Mouse (Mus musculus) hindlimb bud, embryonic 11.5 days (tissue): ENCODE results near the gene Daam1.

Source experiments
- DNase-seq: peaks from one replicate; pipeline ENCODE4 v3.0.0-alpha.2; 2012; ENCODE audit warnings: low read depth, low spot score; ENCODE audit errors: extremely low spot score

Daam1 gene

DNA sequence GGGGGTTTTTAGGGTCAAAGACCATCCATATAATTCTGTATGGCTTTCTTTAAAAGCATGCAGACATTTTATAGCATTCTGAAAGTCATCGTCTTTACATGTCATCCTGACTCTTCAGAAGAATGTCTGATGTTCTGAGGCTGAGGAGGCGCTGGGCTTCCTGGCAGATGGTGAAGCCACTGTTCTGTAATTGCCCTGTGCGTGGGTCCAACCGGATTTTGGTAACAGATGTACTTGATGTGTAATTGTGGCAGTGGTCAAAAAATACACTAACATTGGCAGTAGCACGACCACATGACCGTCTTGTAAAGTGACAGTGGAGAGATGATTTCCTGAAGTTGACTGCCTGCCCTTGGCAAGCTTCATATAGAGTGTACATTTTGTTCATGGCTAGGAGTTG, 97.2 kb downstream of the Daam1 start:
- DNase-seq = no peak

GRCm38 (mm10) chr12:71929876-71930275, 99.0 kb downstream of the Daam1 start:
- no peak for DNase-seq

DNA sequence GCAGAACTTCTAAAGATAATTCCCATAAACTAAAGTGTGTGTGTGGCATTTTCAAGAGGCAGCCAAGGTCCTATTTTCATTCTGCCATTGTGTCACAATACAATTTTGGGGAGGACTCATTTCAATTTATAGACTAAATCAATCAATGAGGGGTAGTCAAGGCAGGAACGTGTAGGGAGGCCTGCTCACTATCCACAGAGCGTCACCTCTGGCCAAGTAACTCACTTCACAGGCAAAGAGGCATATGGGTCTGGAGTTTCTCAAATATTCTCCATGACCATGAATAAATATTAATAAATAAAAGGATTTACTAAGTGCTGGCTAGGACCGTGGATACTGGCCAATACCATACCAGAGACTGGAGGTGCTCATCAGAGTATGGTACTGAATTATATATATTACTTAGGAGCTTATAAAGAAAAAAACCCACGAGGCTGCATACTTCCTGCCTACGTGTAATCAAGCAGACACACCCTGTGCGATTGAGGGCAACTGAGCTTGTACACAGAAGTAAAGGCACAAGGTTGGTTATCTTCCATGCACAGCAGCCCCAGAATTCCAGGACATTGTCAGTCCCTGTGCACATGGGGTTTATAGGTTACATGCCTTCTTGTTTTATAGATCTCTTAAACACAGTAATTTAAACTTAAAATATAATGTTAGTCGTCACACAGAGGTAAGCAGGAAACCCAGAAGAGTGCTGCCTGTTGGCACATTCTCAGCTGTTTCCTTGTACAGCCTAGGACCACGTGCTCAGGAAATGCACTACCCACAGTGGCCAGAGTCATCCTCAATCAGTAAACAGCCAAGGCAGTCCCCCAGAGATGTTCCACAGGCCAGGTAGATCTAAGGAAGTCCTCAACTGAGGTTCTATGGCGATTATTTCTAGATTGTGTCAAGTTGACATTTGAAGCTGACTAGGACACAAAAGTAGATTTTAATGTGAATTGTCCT, 101.8 kb downstream of the Daam1 start:
- no peak for DNase-seq

DNA sequence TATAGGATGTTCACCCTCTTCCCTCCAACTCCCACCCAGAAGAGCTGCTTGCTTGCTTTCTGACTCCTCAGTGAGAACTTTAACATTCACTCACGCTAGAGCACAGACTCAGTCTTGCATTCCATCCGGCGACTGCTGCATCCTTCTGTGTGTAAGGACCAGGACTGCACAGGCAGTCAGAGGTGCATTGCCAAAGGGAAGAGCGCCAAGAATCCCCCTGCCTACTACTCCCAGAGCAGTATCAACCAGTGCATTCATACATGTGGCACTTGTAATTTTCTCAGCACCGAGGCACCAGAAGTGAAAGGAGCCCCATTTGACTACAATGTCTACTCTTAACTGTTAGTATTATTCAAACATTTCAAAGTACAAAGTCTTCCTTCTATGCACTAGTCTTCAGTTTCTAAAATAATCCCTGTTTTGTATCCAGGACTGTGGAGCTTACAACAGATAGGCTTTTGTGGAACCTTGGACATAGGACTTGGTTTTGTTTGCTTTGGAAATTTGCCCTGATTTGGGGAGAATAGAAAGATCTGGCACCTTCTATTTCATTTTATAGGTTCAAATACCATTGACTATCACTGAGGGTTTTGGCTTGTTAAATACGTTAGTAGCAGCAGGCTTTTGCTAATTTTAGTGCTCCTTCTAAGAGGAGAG, 103.2 kb downstream of the Daam1 start:
- DNase-seq = no peak

- no peak for DNase-seq
These were observed 105.8 kb downstream of the Daam1 start for GRCm38 (mm10) chr12:71936636-71937035.

DNA sequence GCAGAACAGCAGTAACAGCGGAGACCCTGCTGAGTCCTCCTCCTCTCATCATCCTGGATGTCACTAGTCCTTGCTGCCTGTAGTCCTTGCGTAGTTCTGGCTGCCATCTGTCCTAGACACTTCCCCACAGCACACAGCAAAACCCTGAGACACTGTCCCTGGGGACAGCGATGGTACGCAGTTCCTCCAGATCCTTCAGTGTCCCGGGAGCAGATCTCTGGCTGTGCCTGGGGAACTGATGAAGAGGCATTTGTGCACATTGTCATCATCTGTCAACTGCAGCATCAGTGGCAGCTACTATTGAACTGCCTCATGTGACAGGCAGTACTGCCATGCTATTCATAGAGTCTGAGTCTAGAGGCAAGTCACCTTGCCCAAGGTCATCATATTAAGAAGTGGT, 107.6 kb downstream of the Daam1 start:
- no peak for DNase-seq

- DNase-seq = no peak
These were observed 110.4 kb downstream of the Daam1 start for GRCm38 (mm10) chr12:71941290-71941689.

- no peak for DNase-seq
These were observed 112.2 kb downstream of the Daam1 start for GRCm38 (mm10) chr12:71943112-71943511.

GRCm38 (mm10) chr12:71943646-71944045, 112.8 kb downstream of the Daam1 start:
- DNase-seq = no peak

- no peak for DNase-seq
These were observed 115.0 kb downstream of the Daam1 start for GRCm38 (mm10) chr12:71945844-71946243.

DNA sequence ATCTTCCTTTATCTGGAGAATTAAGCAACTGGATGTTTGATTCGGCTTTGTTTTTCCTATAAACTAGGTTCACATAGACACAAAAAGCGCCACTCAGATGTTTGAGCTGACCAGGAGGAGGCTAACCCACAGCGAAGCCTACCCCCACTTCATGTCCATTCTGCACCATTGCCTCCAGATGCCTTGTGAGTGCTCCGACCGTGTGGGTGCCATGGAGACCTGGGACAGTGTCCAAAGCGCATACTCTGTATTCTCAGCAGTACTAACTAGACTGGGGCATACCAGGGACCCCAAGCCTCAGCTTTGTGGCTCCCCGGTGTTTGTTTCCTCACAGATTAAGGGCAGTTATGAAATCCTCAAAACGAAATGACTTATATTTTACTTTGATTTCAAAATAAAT, 115.6 kb downstream of the Daam1 start:
- no peak for DNase-seq

DNA sequence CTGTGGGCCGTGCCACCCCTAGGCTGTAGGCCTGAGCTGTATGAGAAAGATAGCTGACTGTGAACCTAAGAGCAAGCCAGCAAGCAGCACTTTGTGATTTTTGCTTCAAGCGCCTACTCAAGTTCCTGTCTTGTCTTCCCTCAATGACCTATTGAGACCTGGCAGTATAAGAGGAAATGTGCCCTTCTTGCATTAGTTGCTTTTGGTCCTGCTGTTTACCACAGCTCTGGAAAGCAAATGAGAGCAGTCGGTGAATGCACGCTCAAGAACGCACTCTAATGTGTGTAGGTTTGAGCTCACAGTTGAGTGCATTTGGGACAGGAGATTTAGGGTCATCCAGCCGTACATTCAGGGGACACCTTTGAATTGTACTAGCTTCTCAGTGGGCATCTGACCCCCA, 118.1 kb downstream of the Daam1 start:
- no peak for DNase-seq

- no peak for DNase-seq
These were observed 118.7 kb downstream of the Daam1 start for GRCm38 (mm10) chr12:71949606-71950005.

DNA sequence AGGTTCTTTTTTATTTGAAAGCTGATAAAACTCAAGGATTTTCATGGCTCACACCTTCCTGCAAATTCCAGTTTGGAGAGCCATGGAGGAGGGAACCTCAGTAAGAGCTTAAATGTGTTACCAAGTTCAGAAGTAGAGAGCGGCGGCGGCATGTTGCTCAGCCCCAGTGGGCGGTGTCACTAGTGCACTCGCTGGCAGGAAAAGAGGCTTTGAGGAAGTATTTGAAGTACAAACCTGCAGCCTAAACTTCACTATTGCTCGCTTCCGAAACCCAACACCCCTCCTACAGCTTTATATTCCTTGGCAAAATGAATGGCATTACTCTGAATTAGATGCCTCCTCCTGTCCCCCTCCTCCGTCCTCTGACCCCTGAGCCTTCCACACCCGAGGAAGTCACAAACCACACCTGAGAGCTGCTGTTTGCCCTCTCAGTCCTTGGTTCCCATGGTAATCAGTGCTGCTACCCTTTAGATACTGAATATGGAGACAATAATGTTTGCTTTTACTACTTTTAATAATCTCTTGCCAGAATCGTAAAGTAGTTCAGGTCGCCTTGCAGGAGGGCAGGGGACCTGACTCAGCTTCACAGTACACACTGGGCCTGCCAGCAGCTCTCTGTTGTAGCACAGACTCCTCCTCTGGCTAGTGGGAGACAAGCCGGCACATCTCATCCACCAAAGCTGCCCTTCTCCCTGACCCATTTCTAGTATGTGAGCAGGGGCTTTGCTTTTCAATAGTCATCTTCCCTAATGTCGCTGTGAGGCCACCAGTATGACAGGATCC, 119.4 kb downstream of the Daam1 start:
- no peak for DNase-seq

GRCm38 (mm10) chr12:71954180-71954935, 123.5 kb downstream of the Daam1 start:
- no peak for DNase-seq

DNA sequence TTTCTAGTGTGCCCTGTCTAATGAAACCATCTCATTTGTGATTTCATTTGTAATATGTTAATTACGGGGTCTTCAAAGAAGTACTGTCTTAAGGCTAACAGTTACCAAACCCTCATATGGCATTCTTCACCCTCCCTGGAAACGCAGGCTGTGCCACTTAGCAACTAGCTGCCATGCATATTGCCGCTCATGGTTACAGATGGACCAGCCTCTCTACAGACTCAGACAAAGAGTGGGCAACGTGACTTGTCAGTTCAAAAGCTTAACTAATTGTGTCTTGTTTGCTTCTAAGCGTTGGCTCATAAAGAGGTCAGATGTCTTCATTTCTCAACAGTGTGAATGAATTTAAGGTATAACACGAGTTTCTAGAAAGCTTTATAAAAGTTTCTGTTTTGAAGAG, 126.1 kb downstream of the Daam1 start:
- no peak for DNase-seq

DNA sequence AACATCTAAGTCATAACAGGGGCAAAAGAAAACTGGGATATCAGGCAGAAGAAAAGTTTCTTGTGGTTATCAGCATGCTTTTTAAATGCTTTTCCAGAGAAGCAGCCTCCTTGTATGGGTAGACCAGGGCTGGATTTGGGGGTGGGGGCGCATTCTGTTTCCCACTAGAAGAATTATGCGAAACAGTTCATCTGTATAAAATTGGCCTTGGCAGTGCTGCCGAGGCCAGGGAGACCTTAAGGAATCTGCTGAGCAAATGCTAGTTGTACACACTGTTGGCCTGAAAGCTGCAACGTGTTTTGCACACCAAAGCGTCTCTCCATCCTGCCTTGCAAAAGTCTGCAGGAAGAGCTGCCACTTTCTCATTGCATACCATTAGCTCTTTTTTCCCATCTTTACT, 126.6 kb downstream of the Daam1 start:
- DNase-seq = no peak

DNA sequence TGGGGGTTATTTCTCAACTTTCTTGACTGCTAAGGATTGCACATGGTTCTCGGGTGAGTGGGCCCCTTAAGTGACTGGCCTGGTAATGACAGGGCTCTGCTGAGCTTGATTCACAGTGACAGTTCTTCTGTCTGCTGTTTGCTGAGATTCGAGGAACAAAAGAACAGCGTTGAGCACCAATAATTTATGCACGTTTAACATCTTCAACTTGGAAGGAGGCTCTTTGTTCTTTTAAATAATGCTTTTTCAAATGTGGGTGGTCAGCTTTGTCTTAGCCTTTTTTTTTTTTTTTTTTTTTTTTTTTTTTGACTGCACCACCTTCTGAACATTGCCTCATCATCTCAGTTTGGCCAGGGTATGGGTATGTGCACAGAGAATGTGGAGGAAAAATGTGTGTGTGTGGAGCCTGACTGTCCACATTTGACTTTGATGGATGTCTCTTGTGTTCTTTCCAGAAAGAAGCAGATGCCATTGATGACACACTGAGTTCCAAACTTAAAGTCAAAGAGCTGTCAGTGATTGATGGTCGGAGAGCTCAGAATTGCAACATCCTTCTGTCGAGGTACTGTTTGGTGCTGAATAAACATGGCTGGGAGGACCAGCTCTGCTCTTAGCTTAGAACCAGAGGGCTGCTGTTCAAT, 128.6 kb downstream of the Daam1 start:
- DNase-seq = no peak

GRCm38 (mm10) chr12:71961671-71962070, 130.8 kb downstream of the Daam1 start:
- DNase-seq = no peak

DNA sequence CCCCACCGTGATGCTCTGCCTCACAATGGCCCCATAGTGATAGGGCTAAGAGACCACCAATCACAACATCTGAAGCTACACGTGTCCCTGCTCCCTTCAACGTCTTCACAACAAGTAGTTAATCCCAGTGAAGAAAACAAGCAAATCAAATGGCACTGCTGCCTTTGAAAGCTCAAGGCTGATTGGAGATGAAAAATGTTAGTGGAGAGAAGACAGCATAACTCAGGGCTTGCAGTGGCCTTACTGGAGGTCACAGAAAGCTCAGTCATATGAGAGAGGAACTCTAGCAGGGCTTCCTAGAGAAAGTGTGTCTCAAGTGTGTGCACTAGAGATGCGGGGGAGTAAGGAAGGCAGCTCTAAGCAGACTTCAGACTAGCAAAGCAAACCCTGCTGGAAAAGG, 131.7 kb downstream of the Daam1 start:
- no peak for DNase-seq
